Mouse (Mus musculus): ENCODE data around the gene Lmbrd1. TPM values are rescaled to one million over a fixed set of nuclear protein-coding genes. Genes with fewer than 3 reads are reported as not detected.
"Not testable (repeated sequence)": the region's sequence is repeated elsewhere in the genome, so short reads cannot be mapped to it uniquely, and the experiment has no call there.

The Lmbrd1 gene
- polyA plus RNA-seq, 1 experiment from 2014 or later = 120 TPM

DNA sequence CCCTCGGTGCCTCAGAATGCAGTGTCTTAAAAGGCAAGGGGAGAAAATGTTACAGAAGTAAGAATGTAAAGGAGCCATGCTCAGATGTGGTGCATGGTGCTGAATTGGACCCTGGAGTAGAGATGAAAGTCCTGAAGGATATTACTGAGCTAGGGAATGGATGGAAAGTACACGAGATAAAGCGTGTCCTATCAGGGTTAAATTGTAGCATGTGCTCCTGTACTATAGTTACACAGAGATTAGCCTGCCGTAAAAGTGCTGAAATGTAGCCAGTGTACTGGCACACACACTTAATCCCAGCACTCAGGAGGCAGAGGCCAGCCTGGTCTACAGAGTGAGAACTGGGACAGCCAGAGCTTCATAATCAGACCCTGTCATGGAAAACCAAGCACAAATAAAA is 74.3 kb downstream of the Lmbrd1 start:
- peaks cover 41% of the 10 kb centered on the region for H3K36me3 ChIP-seq (ENCODE audit: inconsistent target)
- WGBS (ENCODE audit: missing documents) = 97% methylated on average over 4 of the region's 4 CpGs
- no peaks in the 10 kb centered on the region for H3K79me2 ChIP-seq (ENCODE audit: inconsistent target)
- no peak overlapping the region for H3K27ac ChIP-seq
- no peak overlapping the region for H3K4me3 ChIP-seq (ENCODE audit: inconsistent target)

DNA sequence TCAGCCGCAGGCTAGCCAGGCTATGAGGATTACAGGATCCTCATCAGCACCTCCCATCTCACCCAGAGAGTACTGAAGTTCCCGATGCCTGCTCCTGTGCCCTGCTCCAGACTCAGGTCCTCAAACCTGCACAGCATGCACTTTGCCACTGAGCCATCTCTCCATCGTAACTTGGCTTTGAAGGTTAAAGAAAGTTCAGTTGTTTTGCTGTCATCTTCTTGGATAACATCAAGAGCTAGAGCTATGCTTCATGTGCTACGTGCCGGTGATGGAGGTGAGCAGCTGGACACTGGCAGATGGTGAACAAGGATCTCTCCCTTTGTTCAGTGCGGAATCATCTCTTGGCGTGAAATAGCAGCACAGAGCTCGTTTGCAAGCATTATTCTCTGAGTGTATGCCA is 80.1 kb downstream of the Lmbrd1 start:
- no peak overlapping the region for H3K27ac ChIP-seq
- WGBS (ENCODE audit: missing documents) = 96% methylated on average over 8 of the region's 8 CpGs
- H3K36me3 ChIP-seq (ENCODE audit: inconsistent target) = peaks cover 43% of the 10 kb centered on the region
- H3K4me3 ChIP-seq (ENCODE audit: inconsistent target) = no peak overlapping the region
- no peaks in the 10 kb centered on the region for H3K79me2 ChIP-seq (ENCODE audit: inconsistent target)

DNA sequence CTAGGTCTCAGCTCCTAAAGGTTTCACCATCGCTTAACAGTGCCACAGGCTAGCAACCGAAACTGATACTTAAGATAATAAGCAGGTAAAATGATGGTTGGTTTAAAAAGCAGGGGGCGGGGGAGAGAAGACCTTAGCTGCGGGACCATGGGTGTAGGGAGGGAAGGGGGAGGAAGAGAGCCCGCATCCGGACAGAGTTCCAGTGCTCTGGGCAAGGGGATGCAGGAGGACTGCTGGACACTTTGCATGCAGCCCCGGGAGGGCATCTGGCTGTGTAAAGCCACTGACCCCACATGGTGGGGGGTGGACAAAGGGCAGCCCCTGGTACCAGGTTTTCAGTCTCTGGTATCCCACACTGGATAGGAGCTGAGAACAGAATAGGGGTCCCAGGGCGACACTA is 88.0 kb downstream of the Lmbrd1 start:
- H3K27ac ChIP-seq = no peak overlapping the region
- no peak overlapping the region for H3K4me3 ChIP-seq (ENCODE audit: inconsistent target)
- peaks cover 23% of the 10 kb centered on the region for H3K36me3 ChIP-seq (ENCODE audit: inconsistent target)
- H3K79me2 ChIP-seq (ENCODE audit: inconsistent target) = no peaks in the 10 kb centered on the region
- WGBS (ENCODE audit: missing documents) = 91% methylated on average over 7 of the region's 8 CpGs

DNA sequence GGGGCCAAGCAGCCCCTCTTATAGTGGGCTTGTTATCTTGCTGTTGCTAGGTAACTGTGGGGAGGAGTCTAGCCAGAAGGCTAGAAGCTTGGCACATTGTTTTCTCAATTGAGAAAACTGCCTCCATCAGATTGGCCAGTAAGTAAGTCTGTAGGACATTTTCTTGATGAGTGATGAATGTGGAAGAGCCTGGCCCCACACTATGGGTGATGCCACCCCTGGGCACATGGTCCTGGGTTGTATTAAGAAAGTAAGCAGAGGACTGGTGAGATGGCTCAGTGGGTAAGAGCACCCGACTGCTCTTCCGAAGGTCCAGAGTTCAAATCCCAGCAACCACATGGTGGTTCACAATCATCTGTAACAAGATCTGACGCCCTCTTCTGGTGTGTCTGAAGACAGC is 88.8 kb downstream of the Lmbrd1 start:
- not testable (repeated sequence) for H3K4me3 ChIP-seq (ENCODE audit: inconsistent target); H3K79me2 ChIP-seq (ENCODE audit: inconsistent target); H3K27ac ChIP-seq
- H3K36me3 ChIP-seq (ENCODE audit: inconsistent target) = peaks cover 21% of the 10 kb centered on the region
- 85% methylated on average over 2 of the region's 3 CpGs for WGBS (ENCODE audit: missing documents)

DNA sequence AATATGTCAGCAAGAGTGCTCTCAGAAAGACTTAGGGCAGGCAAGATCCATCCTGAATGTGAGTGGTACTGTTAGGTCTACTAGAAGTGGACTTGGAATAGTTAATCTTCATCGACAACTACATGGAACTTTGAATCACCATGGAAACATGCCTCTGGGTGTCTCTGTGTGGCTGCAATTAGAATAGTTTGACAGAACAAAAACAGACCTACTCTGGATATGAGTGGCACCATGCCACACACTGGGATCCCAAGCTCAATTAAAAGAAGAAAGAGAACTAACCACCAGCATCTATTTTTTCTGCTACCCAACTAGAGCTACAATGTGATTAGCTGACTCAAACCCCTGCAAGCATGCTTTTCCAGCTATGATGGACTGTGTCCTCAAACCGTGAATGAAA is 95.2 kb downstream of the Lmbrd1 start:
- Histone ChIP-seq H3K27ac (no peak overlapping the region), H3K79me2 (ENCODE audit: inconsistent target) (no peaks in the 10 kb centered on the region), H3K4me3 (ENCODE audit: inconsistent target) (no peak overlapping the region), H3K36me3 (ENCODE audit: inconsistent target) (no peaks in the 10 kb centered on the region)
- WGBS (ENCODE audit: missing documents) = 91% methylated on average over 2 of the region's 2 CpGs

DNA sequence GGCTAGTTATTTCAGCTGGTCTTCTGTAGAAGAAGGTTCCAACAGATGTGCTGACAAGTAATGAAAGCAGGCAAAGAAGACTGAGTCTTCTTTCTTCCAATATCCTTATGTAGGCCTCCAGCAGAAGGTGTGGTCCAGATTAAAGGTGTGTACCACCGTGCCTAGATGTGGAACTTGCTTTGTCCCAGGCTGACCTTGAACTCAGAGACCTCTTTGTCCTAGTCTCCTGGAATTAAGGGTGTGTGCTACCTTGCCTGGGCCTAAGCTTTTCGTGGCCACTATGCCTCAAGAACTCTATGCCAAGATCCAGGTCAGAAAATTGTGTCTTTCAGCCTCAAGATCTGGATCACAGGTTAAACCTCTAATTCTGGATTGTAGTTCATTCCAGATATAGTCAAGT is 98.1 kb downstream of the Lmbrd1 start:
- Histone ChIP-seq H3K36me3 (ENCODE audit: inconsistent target) (no peaks in the 10 kb centered on the region), H3K4me3 (ENCODE audit: inconsistent target) (no peak overlapping the region), H3K79me2 (ENCODE audit: inconsistent target) (no peaks in the 10 kb centered on the region), H3K27ac (no peak overlapping the region)
- WGBS (ENCODE audit: missing documents) = 86% methylated on average over 2 of the region's 2 CpGs

DNA sequence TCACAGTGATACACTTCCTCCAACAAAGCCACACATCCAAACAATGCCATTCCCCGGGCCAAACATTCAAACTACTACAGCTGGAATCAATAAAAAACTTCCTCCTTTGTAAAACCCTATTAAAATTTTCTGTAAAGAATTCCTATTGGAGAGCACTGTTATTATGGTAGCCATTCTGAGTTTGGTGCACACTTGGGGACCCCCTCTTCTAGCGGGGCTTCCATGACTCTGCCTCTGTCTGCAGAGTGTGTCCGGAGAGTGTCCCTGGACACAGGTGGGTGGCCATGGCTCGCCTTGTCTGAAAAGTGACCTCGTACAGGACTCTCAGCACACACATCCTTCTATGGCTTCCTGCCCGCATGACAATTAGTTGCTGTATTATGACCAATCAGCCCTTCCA is 114.7 kb downstream of the Lmbrd1 start:
- Histone ChIP-seq H3K36me3 (ENCODE audit: inconsistent target) (no peaks in the 10 kb centered on the region), H3K27ac (no peak overlapping the region)
- WGBS (ENCODE audit: missing documents) = 90% methylated on average over 6 of the region's 6 CpGs

DNA sequence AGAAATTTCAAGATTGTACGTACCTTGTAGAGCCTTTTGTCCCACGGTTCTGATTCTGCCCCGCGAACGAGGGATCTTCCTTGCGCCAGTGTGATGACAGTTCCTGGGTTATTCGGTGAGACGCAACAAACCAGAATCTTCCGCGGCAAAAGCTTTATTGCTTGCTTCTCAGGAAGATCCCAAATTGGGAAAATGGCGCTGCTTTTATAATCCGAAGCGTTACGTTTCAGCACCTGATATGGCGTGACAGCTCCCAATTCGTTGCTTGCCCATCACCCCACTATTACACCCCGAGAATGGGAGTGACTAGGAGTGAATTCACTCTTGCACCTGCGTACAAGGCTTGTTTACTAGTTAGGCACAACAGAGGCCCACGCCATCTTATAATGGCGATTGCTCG is 129.5 kb downstream of the Lmbrd1 start:
- not testable (repeated sequence) for H3K27ac ChIP-seq; H3K4me3 ChIP-seq (ENCODE audit: inconsistent target); H3K36me3 ChIP-seq (ENCODE audit: inconsistent target); H3K79me2 ChIP-seq (ENCODE audit: inconsistent target)
- 94% methylated on average over 15 of the region's 21 CpGs for WGBS (ENCODE audit: missing documents)

More for the DNA sequence above, 114.7 kb downstream of the Lmbrd1 start:
- H3K4me3 ChIP-seq (ENCODE audit: inconsistent target) = no peak overlapping the region
- no peaks in the 10 kb centered on the region for H3K79me2 ChIP-seq (ENCODE audit: inconsistent target)

Other genes starting within 250 kb of the Lmbrd1 start
- gene Col19a1, start 91.2 kb upstream of the Lmbrd1 start, polyA plus RNA-seq (2018) = 0.06 to 0.11 TPM in 2 of 3 replicates, not detected in the other

All from macrophage (primary cell).